Mouse (Mus musculus) limb, embryonic 15.5 days (tissue): ENCODE data around the gene Mettl7a3. TPM values are rescaled to one million over a fixed set of nuclear protein-coding genes. Genes with fewer than 3 reads are reported as not detected.
"Not testable (repeated sequence)": the region's sequence is repeated elsewhere in the genome, so short reads cannot be mapped to it uniquely, and the experiment has no call there.

ENCODE experiments used
- ATAC-seq: fragments of 200-750 bp; cut with Nextera tagmentation; 2 replicates; pipeline ENCODE4 v1.8.0; 2017; ENCODE audit warnings: low read depth, moderate TSS enrichment; ENCODE audit not compliant: insufficient number of reproducible peaks, low FRiP score, low TSS enrichment
- H3K27ac ChIP-seq: fragments of 300-500 bp; sonication (generic); 2 replicates; pipeline ENCODE4 v1.5.1; 2015; ENCODE audit warnings: moderate library complexity, mild to moderate bottlenecking, inconsistent platforms
- H3K27me3 ChIP-seq: fragments of 300-500 bp; sonication (generic); 2 replicates; pipeline ENCODE4 v1.6.1; 2015; ENCODE audit warnings: inconsistent platforms
- H3K36me3 ChIP-seq: fragments of 300-500 bp; sonication (generic); 2 replicates; pipeline ENCODE4 v1.6.1; 2015; ENCODE audit warnings: inconsistent platforms
- H3K4me1 ChIP-seq: fragments of 300-500 bp; sonication (generic); 2 replicates; pipeline ENCODE4 v1.6.1; 2015; ENCODE audit warnings: inconsistent platforms
- H3K4me2 ChIP-seq: fragments of 300-500 bp; sonication (generic); 2 replicates; pipeline ENCODE4 v1.6.1; 2015; ENCODE audit warnings: mild to moderate bottlenecking, inconsistent platforms
- H3K4me3 ChIP-seq: fragments of 300-500 bp; sonication (generic); 2 replicates; pipeline ENCODE4 v1.5.1; 2015; ENCODE audit warnings: mild to moderate bottlenecking, inconsistent platforms
- H3K9ac ChIP-seq: fragments of 300-500 bp; sonication (generic); 2 replicates; pipeline ENCODE4 v1.6.1; 2015; ENCODE audit warnings: inconsistent platforms
- H3K9me3 ChIP-seq: fragments of 300-500 bp; sonication (generic); 2 replicates; pipeline ENCODE4 v1.6.1; 2016; ENCODE audit warnings: inconsistent platforms
- WGBS: fragments of 180-500 bp; shearing (Covaris S2); methylation state at CpG from one replicate; pipeline ENCODE4 v1.1.7; 2015; 5-methylcytosine and 5-hydroxymethylcytosine counted together
- polyA plus RNA-seq: library from polyadenylated mRNA; unstranded; fragments of >200 nt; fragmentation: Nextera tagmentation; extraction: Ambion mirVana; gene quantifications from 2 replicates; pipeline ENCODE4 v1.2.1, GENCODE M21; 2015

The Mettl7a3 gene
- polyA plus RNA-seq, 1 experiment from 2014 or later, result 0.35 TPM

DNA sequence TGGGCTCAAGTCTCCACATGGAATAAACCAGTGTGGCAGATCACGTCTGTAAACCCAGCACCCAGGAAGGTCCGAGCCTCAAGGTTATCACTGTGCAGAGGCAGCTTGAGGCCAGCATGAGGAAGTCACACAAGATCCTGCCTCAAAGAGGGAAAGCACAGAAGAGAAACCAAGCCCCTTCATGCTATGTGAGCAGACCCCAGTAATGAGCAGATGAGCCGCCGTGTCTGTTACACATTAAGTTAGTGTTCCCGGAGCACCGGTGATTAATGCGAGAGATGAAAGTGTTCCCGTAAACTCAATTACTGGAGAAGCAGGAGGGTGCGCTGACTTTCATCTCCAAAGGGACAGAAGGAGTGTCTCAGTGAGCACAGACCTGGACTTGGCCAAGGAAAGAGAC is 31.2 kb downstream of the Mettl7a3 start:
- not testable (repeated sequence) for H3K4me1 ChIP-seq, H3K4me2 ChIP-seq, H3K36me3 ChIP-seq, H3K27ac ChIP-seq, H3K9ac ChIP-seq, H3K9me3 ChIP-seq, ATAC-seq, H3K4me3 ChIP-seq, H3K27me3 ChIP-seq
- WGBS, result 27% methylated on average over 9 of the region's 9 CpGs

GRCm38 (mm10) chr15:100367119-100367518 is 32.4 kb downstream of the Mettl7a3 start:
- Histone ChIP-seq H3K27ac (no peak overlapping the region), H3K27me3 (no peaks in the 10 kb centered on the region), H3K9me3 (no peaks in the 10 kb centered on the region), H3K4me2 (no peak overlapping the region), H3K9ac (no peak overlapping the region), H3K4me1 (peaks cover 5% of the 10 kb centered on the region; the same call in 1 of the 2 replicates), H3K4me3 (no peak overlapping the region), H3K36me3 (no peaks in the 10 kb centered on the region)
- 27% methylated on average over 7 of the region's 7 CpGs for whole genome bisulfite sequencing
- ATAC-seq, result no peak

DNA sequence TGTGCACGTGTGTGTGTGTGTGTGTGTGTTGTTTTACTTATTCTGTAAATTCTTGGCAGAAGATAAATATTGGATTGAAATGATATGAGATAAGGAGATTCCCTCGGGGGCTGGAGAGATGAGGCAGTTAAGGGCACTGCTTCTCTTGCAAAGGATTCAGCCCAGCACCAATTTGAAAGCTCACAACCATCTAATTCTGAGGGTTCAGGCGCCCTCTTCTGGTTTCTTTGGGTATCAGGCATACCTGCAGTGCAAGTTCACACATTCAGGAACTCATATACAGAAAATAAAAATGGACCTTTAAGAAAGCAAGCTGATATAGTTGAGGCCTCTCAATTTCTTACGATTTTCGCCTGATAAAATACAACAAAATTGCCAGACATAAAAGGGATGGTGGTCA is 40.3 kb downstream of the Mettl7a3 start:
- no peak for ATAC-seq
- H3K9me3 ChIP-seq, result 0 out of 2 replicates have a peak, but pooled peaks cover 3% of the 10 kb centered on the region
- no peak overlapping the region for H3K4me2 ChIP-seq
- no peak overlapping the region for H3K27ac ChIP-seq
- no peak overlapping the region for H3K4me3 ChIP-seq
- 29% methylated on average over 5 of the region's 5 CpGs for WGBS
- no peak overlapping the region for H3K9ac ChIP-seq
- no peaks in the 10 kb centered on the region for H3K27me3 ChIP-seq
- no peaks in the 10 kb centered on the region for H3K4me1 ChIP-seq
- H3K36me3 ChIP-seq, result no peaks in the 10 kb centered on the region

- not testable (repeated sequence) for H3K27ac ChIP-seq, H3K27me3 ChIP-seq, H3K4me3 ChIP-seq, ATAC-seq, H3K9ac ChIP-seq, H3K4me2 ChIP-seq, H3K9me3 ChIP-seq, H3K36me3 ChIP-seq, H3K4me1 ChIP-seq
- 34% methylated on average over 4 of the region's 9 CpGs for WGBS
These were observed 43.2 kb downstream of the Mettl7a3 start for GRCm38 (mm10) chr15:100377847-100378505.

- ATAC-seq, result no peak
- Histone ChIP-seq H3K4me3 (no peak overlapping the region), H3K9me3 (no peaks in the 10 kb centered on the region), H3K27me3 (no peaks in the 10 kb centered on the region), H3K36me3 (no peaks in the 10 kb centered on the region), H3K4me2 (no peak overlapping the region), H3K27ac (no peak overlapping the region), H3K4me1 (no peaks in the 10 kb centered on the region), H3K9ac (no peak overlapping the region)
- WGBS, result 87% methylated on average over 8 of the region's 8 CpGs
These were observed 44.9 kb downstream of the Mettl7a3 start for GRCm38 (mm10) chr15:100379658-100380057.

DNA sequence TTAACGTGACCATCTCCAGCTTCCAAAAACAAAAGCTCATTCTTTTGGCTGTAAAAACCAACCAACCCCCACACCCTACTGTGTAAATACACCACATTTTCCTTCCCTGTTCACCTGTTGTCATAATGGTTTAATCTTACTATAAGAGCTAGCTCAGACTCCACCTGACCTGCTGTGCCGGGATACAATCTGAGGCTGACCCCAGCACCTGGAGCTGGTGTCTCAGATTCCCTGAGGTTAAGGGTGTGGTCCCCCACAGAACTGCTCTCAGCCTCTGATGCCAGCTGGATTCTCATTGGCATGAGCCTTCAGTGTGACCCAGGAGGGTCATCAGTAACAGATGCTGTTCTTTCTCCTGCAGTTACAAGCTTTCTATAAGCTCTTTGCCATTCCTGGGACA is 45.4 kb downstream of the Mettl7a3 start:
- ATAC-seq, result no peak
- no peaks in the 10 kb centered on the region for H3K36me3 ChIP-seq
- H3K4me2 ChIP-seq, result no peak overlapping the region
- H3K4me3 ChIP-seq, result no peak overlapping the region
- H3K27me3 ChIP-seq, result no peaks in the 10 kb centered on the region
- no peaks in the 10 kb centered on the region for H3K4me1 ChIP-seq
- no peak overlapping the region for H3K27ac ChIP-seq
- no peak overlapping the region for H3K9ac ChIP-seq
- WGBS, result 57% methylated on average over 2 of the region's 2 CpGs
- no peaks in the 10 kb centered on the region for H3K9me3 ChIP-seq

- Histone ChIP-seq H3K4me2 (no peak overlapping the region), H3K9ac (no peak overlapping the region), H3K4me1 (no peaks in the 10 kb centered on the region), H3K27ac (no peak overlapping the region), H3K36me3 (no peaks in the 10 kb centered on the region), H3K9me3 (no peaks in the 10 kb centered on the region), H3K4me3 (no peak overlapping the region), H3K27me3 (no peaks in the 10 kb centered on the region)
- ATAC-seq, result no peak
- WGBS, result 90% methylated on average over 9 of the region's 9 CpGs
These were observed 51.0 kb downstream of the Mettl7a3 start for GRCm38 (mm10) chr15:100385705-100386104.

- no peak overlapping the region for H3K4me2 ChIP-seq
- WGBS, result 91% methylated on average over 17 of the region's 17 CpGs
- no peak for ATAC-seq
- no peaks in the 10 kb centered on the region for H3K27me3 ChIP-seq
- H3K9ac ChIP-seq, result no peak overlapping the region
- no peaks in the 10 kb centered on the region for H3K4me1 ChIP-seq
- H3K4me3 ChIP-seq, result no peak overlapping the region
- no peak overlapping the region for H3K27ac ChIP-seq
- H3K9me3 ChIP-seq, result no peaks in the 10 kb centered on the region
- no peaks in the 10 kb centered on the region for H3K36me3 ChIP-seq
These were observed 53.0 kb downstream of the Mettl7a3 start for GRCm38 (mm10) chr15:100387544-100388223.

DNA sequence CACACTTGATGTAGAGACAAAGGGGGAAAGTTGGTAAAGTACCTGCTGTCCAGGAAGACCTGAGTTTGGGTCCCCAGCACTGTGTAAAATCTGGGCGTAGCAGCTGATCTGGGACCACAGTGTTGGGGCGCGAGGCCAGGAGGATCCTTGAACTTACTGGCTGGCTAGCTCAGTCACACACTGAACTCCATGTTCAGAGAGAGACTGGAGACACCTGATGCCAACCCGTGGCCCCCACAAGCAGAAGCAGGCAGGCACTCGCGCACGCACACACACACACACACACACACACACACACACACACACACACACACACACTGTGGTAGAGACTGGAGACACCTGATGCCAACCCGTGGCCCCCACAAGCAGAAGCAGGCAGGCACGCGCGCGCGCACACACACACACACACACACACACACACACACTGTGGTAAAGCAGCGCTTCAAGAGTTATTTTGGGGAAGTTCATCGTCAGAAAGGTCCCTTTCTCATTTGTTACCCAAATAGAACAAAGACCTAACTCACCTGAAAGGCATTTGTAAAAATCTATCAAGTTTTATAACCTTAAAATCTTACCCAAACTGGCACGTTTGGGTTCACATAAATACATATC is 53.6 kb downstream of the Mettl7a3 start:
- no peak overlapping the region for H3K4me2 ChIP-seq
- peaks cover under 1% of the 10 kb centered on the region for H3K36me3 ChIP-seq
- no peak overlapping the region for H3K4me3 ChIP-seq
- 84% methylated on average over 16 of the region's 16 CpGs for WGBS
- ATAC-seq, result no peak
- no peaks in the 10 kb centered on the region for H3K9me3 ChIP-seq
- H3K27ac ChIP-seq, result no peak overlapping the region
- H3K27me3 ChIP-seq, result no peaks in the 10 kb centered on the region
- H3K9ac ChIP-seq, result no peak overlapping the region
- no peaks in the 10 kb centered on the region for H3K4me1 ChIP-seq

DNA sequence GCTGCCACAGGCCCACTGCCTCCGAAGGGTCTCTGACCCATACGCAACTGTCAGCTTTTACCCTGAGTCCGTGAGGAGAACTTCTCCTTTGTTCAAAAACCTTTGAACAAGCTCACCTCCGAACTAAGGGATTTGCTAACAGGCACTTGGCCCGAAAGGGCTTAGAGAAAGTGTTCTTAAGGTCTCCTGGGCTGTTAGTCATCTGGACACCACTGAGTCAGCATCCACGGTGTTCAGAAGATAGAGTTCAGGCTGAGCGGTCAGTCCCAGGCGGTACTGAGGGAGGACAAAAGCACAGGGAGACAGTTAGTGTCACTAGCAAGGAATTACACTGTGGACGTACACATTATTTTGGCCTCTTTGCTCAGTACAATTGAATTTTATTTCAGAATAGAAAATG is 54.2 kb downstream of the Mettl7a3 start:
- 69% methylated on average over 9 of the region's 9 CpGs for WGBS
- Histone ChIP-seq H3K4me1 (no peaks in the 10 kb centered on the region), H3K9ac (no peak overlapping the region), H3K27me3 (no peaks in the 10 kb centered on the region), H3K36me3 (peaks cover 6% of the 10 kb centered on the region), H3K4me3 (no peak overlapping the region), H3K4me2 (no peak overlapping the region), H3K9me3 (no peaks in the 10 kb centered on the region), H3K27ac (no peak overlapping the region)
- ATAC-seq, result no peak
